Mouse (Mus musculus): Measurements from ENCODE around the gene Rgs14. TPM values are rescaled to one million over a fixed set of nuclear protein-coding genes. Genes with fewer than 3 reads are reported as not detected.

The Rgs14 gene
- polyA plus RNA-seq, 2 experiments, result 1.6 to 1.7 TPM

- Histone ChIP-seq H3K4me3 (ENCODE audit: insufficient read depth in 1 of 2, low read depth in 2 of 2, low read length in 2 of 2) (no peak overlapping the region), H3K27me3 (ENCODE audit: control insufficient read depth, insufficient read depth, low read length) (no peaks in the 10 kb centered on the region), H3K4me2 (ENCODE audit: low read depth) (no peak overlapping the region), H3K4me1 (replicated peaks; ENCODE audit: control insufficient read depth in 2 of 2, insufficient read depth in 2 of 2, low read length in 1 of 2) (peaks cover 2 to 3% of the 10 kb centered on the region in 2 experiments), H3K9me3 (ENCODE audit: control insufficient read depth, low read length) (no peaks in the 10 kb centered on the region), H3K36me3 (replicated peaks; ENCODE audit: control insufficient read depth, insufficient read depth, low read depth) (peaks cover 47% of the 10 kb centered on the region), H3K9ac (replicated peaks) (no peak overlapping the region), H3K27ac (no peak overlapping the region)
- no peak for ATAC-seq (ENCODE audit: insufficient read depth)
- no peak for DNase-seq (ENCODE audit: low read depth in 3 of 3, low spot score in 3 of 3)
- TF ChIP-seq CTCF (IDR thresholded peaks at IDR 0.05; ENCODE audit: low read depth) (no peak), EP300 (IDR thresholded peaks at IDR 0.05; ENCODE audit: low read depth) (no peak)
- 82% methylated on average over 7 of the region's 7 CpGs for WGBS (ENCODE audit: insufficient replicate concordance)
Measured at GRCm38 (mm10) chr13:55344286-55344685, 25.2 kb upstream of the Rgs14 start.

DNA sequence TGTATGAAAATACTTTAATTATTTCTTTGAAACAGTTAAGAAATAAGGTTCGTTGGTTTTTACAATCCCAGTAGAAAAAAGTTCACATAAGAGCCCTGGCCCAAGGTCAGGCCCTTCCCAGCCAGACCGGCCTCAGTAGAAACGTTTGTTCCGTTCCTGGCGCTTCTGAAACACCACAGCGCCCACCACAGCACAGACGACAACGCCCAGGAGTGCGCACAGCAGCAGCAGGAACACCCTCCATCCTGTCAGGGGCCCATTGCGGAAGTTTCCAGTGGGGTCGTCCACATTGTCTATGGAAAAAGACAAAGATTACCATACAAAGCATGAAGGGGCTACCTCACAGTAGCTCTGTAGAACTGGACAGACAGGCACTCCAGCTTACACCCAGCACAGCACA lies 22.8 kb upstream of the Rgs14 start:
- Histone ChIP-seq H3K4me3 (ENCODE audit: insufficient read depth in 1 of 2, low read depth in 2 of 2, low read length in 2 of 2) (no peak overlapping the region), H3K4me2 (ENCODE audit: low read depth) (no peak overlapping the region), H3K9me3 (ENCODE audit: control insufficient read depth, low read length) (no peaks in the 10 kb centered on the region), H3K4me1 (replicated peaks; ENCODE audit: control insufficient read depth in 2 of 2, insufficient read depth in 2 of 2, low read length in 1 of 2) (no peaks in the 10 kb centered on the region), H3K9ac (replicated peaks) (no peak overlapping the region), H3K27ac (no peak overlapping the region), H3K36me3 (replicated peaks; ENCODE audit: control insufficient read depth, insufficient read depth, low read depth) (peaks cover 68% of the 10 kb centered on the region), H3K27me3 (ENCODE audit: control insufficient read depth, insufficient read depth, low read length) (no peaks in the 10 kb centered on the region)
- no peak for TF ChIP-seq EP300 (IDR thresholded peaks at IDR 0.05; ENCODE audit: low read depth)
- TF ChIP-seq CTCF (IDR thresholded peaks at IDR 0.05; ENCODE audit: low read depth), result no peak
- ATAC-seq (ENCODE audit: insufficient read depth) (no peak), DNase-seq (ENCODE audit: low read depth in 3 of 3, low spot score in 3 of 3) (no peak)
- WGBS (ENCODE audit: insufficient replicate concordance), result 75% methylated on average over 11 of the region's 11 CpGs

DNA sequence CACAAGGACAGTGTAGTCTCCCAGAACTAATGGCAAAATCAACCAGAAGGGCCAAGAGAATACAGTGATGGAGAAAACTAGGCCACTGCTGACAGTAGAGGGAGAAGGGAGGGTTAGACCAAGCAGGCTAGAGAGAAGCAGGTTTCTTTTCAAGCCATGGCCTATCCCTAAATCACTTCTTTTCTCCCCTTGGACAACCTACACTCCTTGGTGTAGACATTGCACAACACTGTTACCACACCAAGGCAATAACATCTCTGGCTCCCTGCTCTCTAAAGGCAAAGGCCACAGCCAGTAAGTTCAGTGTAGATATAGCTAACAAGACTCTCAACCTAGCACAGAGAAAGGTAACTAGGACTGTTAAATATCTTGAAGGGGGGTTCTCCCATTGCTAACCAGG lies 8.4 kb upstream of the Rgs14 start:
- DNase-seq (ENCODE audit: low read depth in 3 of 3, low spot score in 3 of 3) (no peak), ATAC-seq (ENCODE audit: insufficient read depth) (no peak)
- no peak for TF ChIP-seq EP300 (IDR thresholded peaks at IDR 0.05; ENCODE audit: low read depth)
- no peak for TF ChIP-seq CTCF (IDR thresholded peaks at IDR 0.05; ENCODE audit: low read depth)
- H3K27ac ChIP-seq, result no peak overlapping the region; the same call in 1 of the 2 replicates
- no peaks in the 10 kb centered on the region for H3K27me3 ChIP-seq (ENCODE audit: control insufficient read depth, insufficient read depth, low read length)
- peaks cover 19% of the 10 kb centered on the region for H3K36me3 ChIP-seq (replicated peaks; ENCODE audit: control insufficient read depth, insufficient read depth, low read depth)
- H3K9me3 ChIP-seq (ENCODE audit: control insufficient read depth, low read length), result no peaks in the 10 kb centered on the region
- H3K9ac ChIP-seq (replicated peaks), result peak overlapping the region; percentile 98
- H3K4me3 ChIP-seq (ENCODE audit: insufficient read depth in 1 of 2, low read depth in 2 of 2, low read length in 2 of 2), result peak overlapping the region; percentile 72 to 99
- peak overlapping the region; percentile 97 for H3K4me2 ChIP-seq (ENCODE audit: low read depth)
- peaks cover 12 to 16% of the 10 kb centered on the region in 2 experiments for H3K4me1 ChIP-seq (replicated peaks; ENCODE audit: control insufficient read depth in 2 of 2, insufficient read depth in 2 of 2, low read length in 1 of 2)

DNA sequence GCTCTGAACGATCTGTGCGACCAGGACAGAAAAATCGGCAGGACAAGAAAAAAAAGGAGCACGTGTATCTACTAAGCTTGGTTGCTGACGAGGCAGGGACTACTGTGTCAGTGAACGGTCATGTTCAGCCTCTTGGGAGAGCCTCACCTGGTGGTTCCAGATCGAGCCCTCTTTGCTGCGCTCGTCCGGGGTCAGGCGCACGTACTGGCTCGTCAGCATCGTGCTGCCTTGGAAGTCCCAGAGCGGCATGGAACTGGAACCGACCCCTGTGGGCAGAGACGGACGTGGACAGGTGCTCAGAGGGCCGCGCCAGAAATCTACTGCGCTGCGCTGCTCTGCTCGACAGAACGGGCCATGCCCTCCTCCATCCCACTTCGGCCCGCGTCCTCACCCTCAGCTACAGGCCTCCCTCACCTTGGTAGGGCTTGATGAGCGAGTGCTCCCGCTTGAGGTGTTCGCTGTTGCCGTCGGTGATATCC lies 7.5 kb upstream of the Rgs14 start:
- ATAC-seq (ENCODE audit: insufficient read depth) (peak; percentile 51), DNase-seq (ENCODE audit: low read depth in 3 of 3, low spot score in 3 of 3) (peak in 1 of 3 experiments; percentile 16)
- peaks cover 15 to 16% of the 10 kb centered on the region in 2 experiments for H3K4me1 ChIP-seq (replicated peaks; ENCODE audit: control insufficient read depth in 2 of 2, insufficient read depth in 2 of 2, low read length in 1 of 2)
- H3K9me3 ChIP-seq (ENCODE audit: control insufficient read depth, low read length), result no peaks in the 10 kb centered on the region
- H3K9ac ChIP-seq (replicated peaks), result peak overlapping the region; percentile 98
- TF ChIP-seq EP300 (IDR thresholded peaks at IDR 0.05; ENCODE audit: low read depth) (no peak), CTCF (IDR thresholded peaks at IDR 0.05; ENCODE audit: low read depth) (no peak)
- under 1% methylated on average over 32 of the region's 32 CpGs for WGBS (ENCODE audit: insufficient replicate concordance)
- no peaks in the 10 kb centered on the region for H3K27me3 ChIP-seq (ENCODE audit: control insufficient read depth, insufficient read depth, low read length)
- peak overlapping the region; percentile 97 for H3K27ac ChIP-seq
- H3K36me3 ChIP-seq (replicated peaks; ENCODE audit: control insufficient read depth, insufficient read depth, low read depth), result peaks cover 19% of the 10 kb centered on the region
- H3K4me3 ChIP-seq (ENCODE audit: insufficient read depth in 1 of 2, low read depth in 2 of 2, low read length in 2 of 2), result peak overlapping the region; percentile 72 to 99
- peak overlapping the region; percentile 97 for H3K4me2 ChIP-seq (ENCODE audit: low read depth)

- H3K9me3 ChIP-seq (ENCODE audit: control insufficient read depth, low read length), result no peaks in the 10 kb centered on the region
- under 1% methylated on average over 35 of the region's 35 CpGs for WGBS (ENCODE audit: insufficient replicate concordance)
- no peaks in the 10 kb centered on the region for H3K27me3 ChIP-seq (ENCODE audit: control insufficient read depth, insufficient read depth, low read length)
- H3K36me3 ChIP-seq (replicated peaks; ENCODE audit: control insufficient read depth, insufficient read depth, low read depth), result peaks cover 17% of the 10 kb centered on the region
- peak within 1 kb of the TSS; percentile 72 to 99 for H3K4me3 ChIP-seq (ENCODE audit: insufficient read depth in 1 of 2, low read depth in 2 of 2, low read length in 2 of 2)
- peak; percentile 95 for ATAC-seq (ENCODE audit: insufficient read depth)
- H3K4me2 ChIP-seq (ENCODE audit: low read depth), result peak within 1 kb of the TSS; percentile 97
- H3K27ac ChIP-seq, result peak within 1 kb of the TSS; percentile 97
- H3K9ac ChIP-seq (replicated peaks), result peak within 1 kb of the TSS; percentile 98
- peaks cover 16 to 17% of the 10 kb centered on the region in 2 experiments for H3K4me1 ChIP-seq (replicated peaks; ENCODE audit: control insufficient read depth in 2 of 2, insufficient read depth in 2 of 2, low read length in 1 of 2)
- peak; percentile 95 for DNase-seq (ENCODE audit: low read depth in 3 of 3, low spot score in 3 of 3)
- TF ChIP-seq EP300 (IDR thresholded peaks at IDR 0.05; ENCODE audit: low read depth) (no peak), CTCF (IDR thresholded peaks at IDR 0.05; ENCODE audit: low read depth) (no peak)
Measured at GRCm38 (mm10) chr13:55362453-55363060, 7.0 kb upstream of the Rgs14 start, which contains the start of gene Lman2. Lman2 (minus strand) TSS chr13:55362783.

All from liver, embryonic 14.5 days (tissue).